Mouse (Mus musculus): Measurements from ENCODE around the gene Syt2. TPM values are rescaled to one million over a fixed set of nuclear protein-coding genes. Genes with fewer than 3 reads are reported as not detected.

Syt2 gene
- polyA plus RNA-seq, 1 experiment: 5.7 TPM

GRCm38 (mm10) chr1:134763776-134764438 lies 117.4 kb downstream of the Syt2 start:
- no peak for DNase-seq (ENCODE audit: low read depth)
- TF ChIP-seq POLR2A (IDR thresholded peaks at IDR 0.05; ENCODE audit: borderline replicate concordance, extremely low read depth, insufficient read depth, insufficient read length, poor library complexity, severe bottlenecking) (no peak), CTCF (IDR thresholded peaks at IDR 0.05; ENCODE audit: borderline replicate concordance, extremely low read depth, insufficient read depth, insufficient read length) (no peak)

GRCm38 (mm10) chr1:134764831-134765458 lies 118.5 kb downstream of the Syt2 start:
- peak; percentile 41 for DNase-seq (ENCODE audit: low read depth)
- TF ChIP-seq POLR2A (IDR thresholded peaks at IDR 0.05; ENCODE audit: borderline replicate concordance, extremely low read depth, insufficient read depth, insufficient read length, poor library complexity, severe bottlenecking): no peak
- no peak for TF ChIP-seq CTCF (IDR thresholded peaks at IDR 0.05; ENCODE audit: borderline replicate concordance, extremely low read depth, insufficient read depth, insufficient read length)

DNA sequence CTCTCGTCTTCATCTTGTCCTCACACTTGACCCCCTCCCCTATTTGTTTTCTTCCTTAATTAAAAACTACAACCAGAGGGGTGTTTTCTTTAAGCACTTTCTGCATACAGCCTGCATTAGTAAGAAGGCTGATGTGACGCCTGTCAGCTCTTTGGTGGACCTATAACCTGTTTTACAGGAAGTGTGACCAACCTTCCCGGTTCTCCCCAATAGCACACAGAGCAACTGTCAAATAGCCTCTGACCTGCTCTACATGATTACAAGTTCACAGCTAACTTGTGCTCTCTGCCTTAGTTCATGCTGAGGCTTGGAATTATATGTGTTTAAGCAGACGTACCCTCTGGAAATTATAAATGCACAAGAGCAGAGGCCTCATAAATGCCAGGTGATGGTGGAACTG lies 120.0 kb downstream of the Syt2 start:
- DNase-seq (ENCODE audit: low read depth): no peak
- TF ChIP-seq CTCF (IDR thresholded peaks at IDR 0.05; ENCODE audit: borderline replicate concordance, extremely low read depth, insufficient read depth, insufficient read length): no peak
- TF ChIP-seq POLR2A (IDR thresholded peaks at IDR 0.05; ENCODE audit: borderline replicate concordance, extremely low read depth, insufficient read depth, insufficient read length, poor library complexity, severe bottlenecking): no peak

DNA sequence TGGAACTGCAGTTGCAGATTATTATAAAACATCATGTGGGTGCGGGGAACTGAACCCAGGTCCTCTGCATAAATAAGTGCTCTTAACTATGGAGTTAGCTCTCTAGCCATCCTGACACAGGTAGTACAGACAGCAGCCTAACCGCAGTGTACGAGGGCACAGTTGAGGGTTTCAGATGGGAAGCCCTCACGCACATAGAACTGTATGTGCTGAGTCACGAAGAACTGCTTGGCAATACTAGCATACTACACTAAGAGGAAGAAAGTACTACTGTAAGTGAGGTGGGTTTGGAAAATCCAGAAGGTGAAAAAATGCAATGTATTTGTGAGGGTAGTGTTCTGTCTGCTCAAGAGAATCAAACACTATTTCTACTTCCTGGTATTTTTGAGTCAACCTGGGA lies 123.8 kb downstream of the Syt2 start:
- no peak for TF ChIP-seq POLR2A (IDR thresholded peaks at IDR 0.05; ENCODE audit: borderline replicate concordance, extremely low read depth, insufficient read depth, insufficient read length, poor library complexity, severe bottlenecking)
- no peak for TF ChIP-seq CTCF (IDR thresholded peaks at IDR 0.05; ENCODE audit: borderline replicate concordance, extremely low read depth, insufficient read depth, insufficient read length)
- DNase-seq (ENCODE audit: low read depth): no peak

DNA sequence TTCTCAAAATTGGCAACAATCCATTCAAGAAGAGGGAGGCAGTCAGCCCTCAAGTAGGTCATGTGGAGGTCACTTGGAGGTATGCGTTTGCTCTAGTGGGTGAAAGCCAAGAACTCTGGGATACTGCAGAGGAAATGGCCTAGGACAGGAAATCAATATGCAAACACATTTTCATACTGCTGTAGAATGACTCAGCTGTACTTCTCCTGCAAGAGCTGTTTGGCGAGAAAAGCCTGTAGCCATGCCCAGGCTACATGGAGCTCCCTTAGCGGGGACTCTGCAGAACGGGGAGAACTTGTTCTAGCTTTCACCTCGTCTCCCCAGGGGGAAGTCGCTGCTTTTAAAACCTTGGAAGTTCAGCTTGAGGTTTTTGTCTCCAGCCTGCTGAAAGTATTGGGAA lies 124.9 kb downstream of the Syt2 start:
- DNase-seq (ENCODE audit: low read depth): no peak
- TF ChIP-seq CTCF (IDR thresholded peaks at IDR 0.05; ENCODE audit: borderline replicate concordance, extremely low read depth, insufficient read depth, insufficient read length) (no peak), POLR2A (IDR thresholded peaks at IDR 0.05; ENCODE audit: borderline replicate concordance, extremely low read depth, insufficient read depth, insufficient read length, poor library complexity, severe bottlenecking) (no peak)

- TF ChIP-seq POLR2A (IDR thresholded peaks at IDR 0.05; ENCODE audit: borderline replicate concordance, extremely low read depth, insufficient read depth, insufficient read length, poor library complexity, severe bottlenecking) (no peak), CTCF (IDR thresholded peaks at IDR 0.05; ENCODE audit: borderline replicate concordance, extremely low read depth, insufficient read depth, insufficient read length) (no peak)
- no peak for DNase-seq (ENCODE audit: low read depth)
These were observed 125.5 kb downstream of the Syt2 start for GRCm38 (mm10) chr1:134771999-134772398.

DNA sequence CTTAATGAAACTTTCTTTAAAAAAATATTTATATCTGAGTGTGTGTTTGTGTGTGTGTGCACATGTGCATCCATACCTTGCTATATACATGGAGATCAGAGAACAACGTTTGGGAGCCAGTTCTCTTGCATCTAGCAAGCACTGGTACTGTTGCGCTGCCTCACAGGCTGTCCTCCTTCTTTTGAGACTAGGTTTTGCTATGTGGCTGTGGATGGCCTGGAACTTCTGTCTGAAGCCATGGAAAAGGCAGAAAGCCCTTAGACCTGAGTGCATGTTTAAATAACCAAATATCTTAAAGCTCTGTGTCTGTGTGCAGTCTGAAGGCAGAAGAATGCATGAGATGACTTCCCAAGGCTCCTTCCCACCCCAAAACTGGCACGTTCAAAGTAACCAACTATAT lies 126.3 kb downstream of the Syt2 start:
- TF ChIP-seq POLR2A (IDR thresholded peaks at IDR 0.05; ENCODE audit: borderline replicate concordance, extremely low read depth, insufficient read depth, insufficient read length, poor library complexity, severe bottlenecking): no peak
- TF ChIP-seq CTCF (IDR thresholded peaks at IDR 0.05; ENCODE audit: borderline replicate concordance, extremely low read depth, insufficient read depth, insufficient read length): no peak
- DNase-seq (ENCODE audit: low read depth): no peak

DNA sequence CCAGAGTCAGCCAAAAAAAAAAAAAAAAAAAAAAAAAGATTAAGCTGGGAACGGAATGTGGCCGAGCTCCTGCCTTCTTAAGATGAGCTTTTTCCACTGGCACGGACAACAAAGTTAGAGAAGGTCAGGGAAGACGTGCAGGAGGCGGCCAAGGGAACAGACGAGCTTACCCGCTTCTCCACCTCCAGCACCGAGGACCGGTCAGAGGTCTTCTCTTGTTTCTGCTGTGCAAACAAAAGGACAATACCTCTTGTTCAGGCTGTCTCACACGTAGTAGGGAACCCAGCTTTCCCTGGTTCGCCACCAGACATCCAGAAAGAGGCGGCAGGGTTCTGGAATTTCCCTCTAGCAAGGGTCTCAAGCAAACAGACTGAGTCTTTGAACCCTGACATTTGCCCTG lies 126.8 kb downstream of the Syt2 start:
- TF ChIP-seq POLR2A (IDR thresholded peaks at IDR 0.05; ENCODE audit: borderline replicate concordance, extremely low read depth, insufficient read depth, insufficient read length, poor library complexity, severe bottlenecking) (no peak), CTCF (IDR thresholded peaks at IDR 0.05; ENCODE audit: borderline replicate concordance, extremely low read depth, insufficient read depth, insufficient read length) (no peak)
- DNase-seq (ENCODE audit: low read depth): no peak

DNA sequence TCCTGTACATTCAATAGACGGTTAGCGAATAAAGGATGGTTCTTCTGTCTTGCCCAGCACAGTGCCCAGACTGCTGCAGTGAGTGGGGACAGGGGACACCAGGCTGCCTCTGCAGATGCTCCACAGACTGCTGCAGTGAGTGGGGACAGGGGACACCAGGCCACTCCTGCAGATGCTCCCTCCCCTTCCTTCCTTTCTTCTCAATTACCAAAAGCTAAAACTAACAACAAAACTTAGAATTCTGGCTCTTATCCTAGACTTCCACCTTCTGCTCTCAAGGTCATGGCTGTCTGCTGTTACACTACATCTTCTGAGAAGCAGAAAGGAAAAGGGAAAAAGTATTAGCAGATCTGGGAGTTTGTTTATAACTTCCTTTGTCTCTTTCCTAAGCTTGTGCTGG lies 127.8 kb downstream of the Syt2 start:
- no peak for DNase-seq (ENCODE audit: low read depth)
- no peak for TF ChIP-seq POLR2A (IDR thresholded peaks at IDR 0.05; ENCODE audit: borderline replicate concordance, extremely low read depth, insufficient read depth, insufficient read length, poor library complexity, severe bottlenecking)
- TF ChIP-seq CTCF (IDR thresholded peaks at IDR 0.05; ENCODE audit: borderline replicate concordance, extremely low read depth, insufficient read depth, insufficient read length): no peak

DNA sequence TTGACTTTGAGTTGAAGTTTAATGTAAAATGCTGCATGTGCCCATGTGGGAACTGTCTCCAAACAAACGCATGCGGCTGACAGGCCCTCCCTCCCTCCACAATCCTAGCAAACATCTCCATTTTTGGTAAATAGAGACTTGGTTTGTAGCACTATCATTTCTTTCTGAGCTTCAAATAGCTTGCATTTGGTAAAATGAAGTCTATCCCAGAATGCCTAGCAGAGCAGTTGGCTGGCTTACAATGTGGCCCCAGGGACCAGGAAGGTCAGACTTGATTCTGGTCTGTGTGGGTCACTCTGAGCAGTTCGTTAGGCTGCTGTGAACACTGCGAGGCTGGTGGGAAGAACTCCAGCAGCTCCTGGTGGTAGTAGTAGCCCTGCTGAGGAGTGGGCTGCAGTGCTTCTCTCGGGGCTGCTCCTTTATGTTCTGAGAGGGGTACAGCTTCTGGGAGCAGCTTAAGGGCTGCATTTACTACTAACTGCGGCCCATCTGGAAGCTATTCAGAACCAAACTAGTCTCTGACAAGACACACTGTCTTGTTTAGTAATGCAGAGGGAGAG lies 128.3 kb downstream of the Syt2 start:
- TF ChIP-seq CTCF (IDR thresholded peaks at IDR 0.05; ENCODE audit: borderline replicate concordance, extremely low read depth, insufficient read depth, insufficient read length): no peak
- TF ChIP-seq POLR2A (IDR thresholded peaks at IDR 0.05; ENCODE audit: borderline replicate concordance, extremely low read depth, insufficient read depth, insufficient read length, poor library complexity, severe bottlenecking): no peak
- no peak for DNase-seq (ENCODE audit: low read depth)

DNA sequence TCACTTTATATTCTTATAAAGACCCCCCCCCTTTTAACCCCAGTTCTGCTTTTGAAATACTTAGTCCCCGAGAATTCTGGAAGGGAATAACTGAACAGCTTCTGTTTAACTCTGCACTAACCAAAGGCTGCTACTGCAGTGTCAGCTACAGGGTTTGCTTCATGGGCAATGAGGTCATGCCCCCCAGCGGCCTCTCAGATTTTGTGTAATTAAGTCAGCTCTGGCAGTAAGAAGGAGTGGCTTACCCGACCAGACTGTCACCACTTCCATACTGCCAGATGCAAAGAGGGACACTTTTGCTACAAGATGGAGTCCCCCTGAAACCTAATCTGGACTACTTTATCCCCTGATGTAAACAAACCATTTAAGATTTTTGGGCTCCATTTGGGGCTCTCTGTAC lies 129.2 kb downstream of the Syt2 start:
- DNase-seq (ENCODE audit: low read depth): no peak
- TF ChIP-seq CTCF (IDR thresholded peaks at IDR 0.05; ENCODE audit: borderline replicate concordance, extremely low read depth, insufficient read depth, insufficient read length) (no peak), POLR2A (IDR thresholded peaks at IDR 0.05; ENCODE audit: borderline replicate concordance, extremely low read depth, insufficient read depth, insufficient read length, poor library complexity, severe bottlenecking) (no peak)

Data from brain, embryonic 14.5 days (tissue).